18 mouse cellular contexts compared by ENCODE assay signal in the genomic region with DNA sequence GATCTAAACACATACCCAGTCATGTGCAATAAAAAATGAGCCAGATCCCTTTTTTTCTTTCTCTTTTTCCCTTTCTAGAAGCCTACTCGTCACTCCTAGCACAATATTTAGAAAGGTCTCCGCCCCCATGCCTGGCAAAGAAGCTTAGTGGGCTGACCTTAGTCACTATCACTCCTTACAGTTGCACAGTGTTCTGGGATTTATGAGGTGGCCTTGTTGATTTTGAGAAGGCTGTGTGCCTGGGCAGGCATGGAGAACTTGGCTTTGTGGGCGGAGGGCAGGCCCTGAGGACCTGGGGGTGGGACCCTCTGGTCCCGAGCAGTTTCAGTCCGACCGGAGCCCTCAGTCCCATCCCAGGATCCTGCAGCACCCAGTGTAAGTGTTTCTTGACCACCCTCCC. TPM values are rescaled to one million over a fixed set of nuclear protein-coding genes. Genes with fewer than 3 reads are reported as not detected.
A peak's percentile ranks its signal among the peaks of the same experiment; 100 is the strongest.
DNase-seq lines count a peak whose midpoint lies in the region; ATAC-seq and TF ChIP-seq lines count a peak whose summit lies in the region.
"Had no signal": no experiment of that assay in that cellular context is flagged by ENCODE, and none has a peak within 500 bp of the region (broad histone marks: within the 10 kb centered on the region; RNA-seq: fewer than 3 reads in every experiment).

No protein-coding gene starts in this region.

- ATAC-seq in frontal cortex, adult (ENCODE audit: low TSS enrichment): peak; percentile 13; the same call in 1 of the 2 replicates
- ATAC-seq in midbrain, embryonic 11.5 days (ENCODE audit: low FRiP score): no peak
- ATAC-seq in midbrain, embryonic 14.5 days (ENCODE audit: low FRiP score, low TSS enrichment): no peak
- no peak for ATAC-seq in intestine, postnatal 0 days
- ATAC-seq: forebrain, embryonic 14.5 days; intestine, embryonic 15.5 days had no signal

- no peaks in the 10 kb centered on the region for H3K4me1 ChIP-seq in midbrain, embryonic 11.5 days (ENCODE audit: control insufficient read depth, insufficient read depth, low read length)
- no peaks in the 10 kb centered on the region for H3K4me1 ChIP-seq in midbrain, embryonic 14.5 days (ENCODE audit: control insufficient read depth, insufficient read depth, low read length)
- H3K4me1 ChIP-seq in intestine, postnatal 0 days (replicated peaks; ENCODE audit: control insufficient read depth, insufficient read depth, low read length): no peaks in the 10 kb centered on the region
- H3K4me1 ChIP-seq: embryonic facial prominence, embryonic 13.5 days; limb, embryonic 12.5 days had no signal

- no peaks in the 10 kb centered on the region for H3K27me3 ChIP-seq in midbrain, embryonic 11.5 days (ENCODE audit: control insufficient read depth, insufficient read depth, low read length)
- H3K27me3 ChIP-seq in midbrain, embryonic 14.5 days (ENCODE audit: control insufficient read depth, insufficient read depth, low read length): no peaks in the 10 kb centered on the region
- H3K27me3 ChIP-seq in intestine, postnatal 0 days (replicated peaks; ENCODE audit: control insufficient read depth, insufficient read depth, low read length): no peaks in the 10 kb centered on the region
- H3K27me3 ChIP-seq: embryonic facial prominence, embryonic 13.5 days; heart, embryonic 13.5 days; intestine, embryonic 15.5 days; limb, embryonic 12.5 days; liver, embryonic 13.5 days had no signal

- 96% methylated on average over 6 of the region's 6 CpGs for WGBS in midbrain, embryonic 11.5 days
- WGBS in midbrain, embryonic 14.5 days: 92% methylated on average over 6 of the region's 6 CpGs
- 92% methylated on average over 6 of the region's 6 CpGs for WGBS in intestine, postnatal 0 days

- peaks cover 3% of the 10 kb centered on the region; the same call in 1 of the 2 replicates for H3K9me3 ChIP-seq in midbrain, embryonic 11.5 days (ENCODE audit: control insufficient read depth, low read length)
- H3K9me3 ChIP-seq in midbrain, embryonic 14.5 days (ENCODE audit: control insufficient read depth, low read length): no peaks in the 10 kb centered on the region
- no peaks in the 10 kb centered on the region for H3K9me3 ChIP-seq in intestine, postnatal 0 days (ENCODE audit: control insufficient read depth)
- H3K9me3 ChIP-seq: embryonic facial prominence, embryonic 13.5 days; heart, embryonic 13.5 days; intestine, embryonic 15.5 days; liver, embryonic 13.5 days had no signal

- H3K4me2 ChIP-seq in midbrain, embryonic 11.5 days: no peak overlapping the region
- no peak overlapping the region for H3K4me2 ChIP-seq in midbrain, embryonic 14.5 days (ENCODE audit: low read length)
- no peak overlapping the region for H3K4me2 ChIP-seq in intestine, postnatal 0 days (replicated peaks; ENCODE audit: low read depth)
- H3K4me2 ChIP-seq: embryonic facial prominence, embryonic 13.5 days; heart, embryonic 13.5 days; hindbrain, embryonic 14.5 days; intestine, embryonic 15.5 days; limb, embryonic 12.5 days; liver, embryonic 13.5 days had no signal

- 0 out of 2 replicates have a peak, but pooled peaks cover 2% of the 10 kb centered on the region for H3K36me3 ChIP-seq in midbrain, embryonic 11.5 days (ENCODE audit: control insufficient read depth, insufficient read depth, low read length)
- H3K36me3 ChIP-seq in midbrain, embryonic 14.5 days (ENCODE audit: control insufficient read depth, insufficient read depth, low read length): 0 out of 2 replicates have a peak, but pooled peaks cover 4% of the 10 kb centered on the region
- H3K36me3 ChIP-seq in intestine, postnatal 0 days (ENCODE audit: control insufficient read depth, insufficient read depth): peaks cover 24% of the 10 kb centered on the region; the same call in 1 of the 2 replicates

- no peak overlapping the region for H3K4me3 ChIP-seq in midbrain, embryonic 11.5 days (ENCODE audit: low read depth, low read length)
- H3K4me3 ChIP-seq in midbrain, embryonic 14.5 days (replicated peaks; ENCODE audit: low read depth, low read length): no peak overlapping the region
- H3K4me3 ChIP-seq in intestine, postnatal 0 days (ENCODE audit: low read depth, low read length): no peak overlapping the region
- H3K4me3 ChIP-seq: embryonic facial prominence, embryonic 13.5 days; heart, embryonic 13.5 days; intestine, embryonic 15.5 days; limb, embryonic 12.5 days; liver, embryonic 13.5 days had no signal

- TF ChIP-seq CTCF in intestine, postnatal 0 days (IDR thresholded peaks at IDR 0.05; ENCODE audit: low read depth): no peak

- no peak for DNase-seq in frontal cortex, adult 2 months (ENCODE audit: extremely low spot score in 1 of 2, low spot score in 1 of 2)
- peak; percentile 31 for DNase-seq in midbrain, embryonic 11.5 days (ENCODE audit: low spot score, missing footprints)
- no peak for DNase-seq in midbrain, embryonic 14.5 days
- peak; percentile 44 for DNase-seq in brain, adult 2 months (ENCODE audit: low read depth, low spot score)
- peak; percentile 64 for DNase-seq in testis, postnatal 10 days (ENCODE audit: low spot score)
- no peak for DNase-seq in urinary bladder, postnatal 10 days (ENCODE audit: low spot score)
- DNase-seq: cerebellum, postnatal 14 days; gastrocnemius, postnatal 36 days; liver, embryonic 13.5 days; right cerebral cortex, adult 18-20 months had no signal

- no peak overlapping the region for H3K9ac ChIP-seq in midbrain, embryonic 11.5 days (ENCODE audit: low read length)
- H3K9ac ChIP-seq in midbrain, embryonic 14.5 days (replicated peaks; ENCODE audit: low read length): no peak overlapping the region
- no peak overlapping the region for H3K9ac ChIP-seq in intestine, postnatal 0 days (ENCODE audit: low read depth, low read length)
- H3K9ac ChIP-seq: embryonic facial prominence, embryonic 13.5 days; heart, embryonic 13.5 days; hindbrain, embryonic 14.5 days; intestine, embryonic 15.5 days; limb, embryonic 12.5 days; liver, embryonic 13.5 days had no signal

- no peak overlapping the region for H3K27ac ChIP-seq in midbrain, embryonic 11.5 days (ENCODE audit: low read depth, low read length)
- no peak overlapping the region for H3K27ac ChIP-seq in midbrain, embryonic 14.5 days (replicated peaks; ENCODE audit: low read depth, low read length)
- H3K27ac ChIP-seq in intestine, postnatal 0 days (ENCODE audit: low read depth, low read length): no peak overlapping the region
- H3K27ac ChIP-seq: embryonic facial prominence, embryonic 13.5 days; heart, embryonic 13.5 days; hindbrain, embryonic 14.5 days; intestine, embryonic 15.5 days; limb, embryonic 12.5 days; liver, embryonic 13.5 days had no signal

RNA-seq across cellular contexts. Expression of gene Pgap2, which starts 19.8 kb away (rescaled TPM):
- polyA plus RNA-seq in frontal cortex, adult 2 months (2012; rRNA removed): 26.0 and 27.4 TPM in 2 replicates
- polyA plus RNA-seq in midbrain, embryonic 11.5 days (2014; fragmentation: Nextera tagmentation; extraction: Ambion mirVana): 51.6 and 52.1 TPM in 2 replicates
- 47.9 and 55.8 TPM in 2 replicates for polyA plus RNA-seq in midbrain, embryonic 14.5 days (2014; fragmentation: Nextera tagmentation; extraction: Ambion mirVana)
- polyA plus RNA-seq in intestine, postnatal 0 days (2015; fragmentation: Nextera tagmentation; extraction: Ambion mirVana): 34.9 and 35.0 TPM in 2 replicates

RNA-seq across cellular contexts. Expression of gene Nup98, which starts 19.8 kb away (rescaled TPM):
- 18.8 and 19.7 TPM in 2 replicates for polyA plus RNA-seq in frontal cortex, adult 2 months (2012; rRNA removed)
- polyA plus RNA-seq in midbrain, embryonic 11.5 days (2014; fragmentation: Nextera tagmentation; extraction: Ambion mirVana): 42.0 and 45.0 TPM in 2 replicates
- polyA plus RNA-seq in midbrain, embryonic 14.5 days (2014; fragmentation: Nextera tagmentation; extraction: Ambion mirVana): 22.2 and 28.5 TPM in 2 replicates
- 13.3 and 14.8 TPM in 2 replicates for polyA plus RNA-seq in intestine, postnatal 0 days (2015; fragmentation: Nextera tagmentation; extraction: Ambion mirVana)

RNA-seq across cellular contexts. Expression of gene Rhog, which starts 26.0 kb away (rescaled TPM):
- polyA plus RNA-seq in frontal cortex, adult 2 months (2012; rRNA removed): 35.8 and 41.8 TPM in 2 replicates
- polyA plus RNA-seq in midbrain, embryonic 11.5 days (2014; fragmentation: Nextera tagmentation; extraction: Ambion mirVana): 29.4 and 31.4 TPM in 2 replicates
- polyA plus RNA-seq in midbrain, embryonic 14.5 days (2014; fragmentation: Nextera tagmentation; extraction: Ambion mirVana): 9.7 and 15.7 TPM in 2 replicates
- 74.2 and 78.1 TPM in 2 replicates for polyA plus RNA-seq in intestine, postnatal 0 days (2015; fragmentation: Nextera tagmentation; extraction: Ambion mirVana)

RNA-seq across cellular contexts. Expression of gene Stim1, which starts 37.8 kb away (rescaled TPM):
- polyA plus RNA-seq in frontal cortex, adult 2 months (2012; rRNA removed): 78.3 and 82.5 TPM in 2 replicates
- polyA plus RNA-seq in midbrain, embryonic 11.5 days (2014; fragmentation: Nextera tagmentation; extraction: Ambion mirVana): 9.1 and 11.6 TPM in 2 replicates
- polyA plus RNA-seq in midbrain, embryonic 14.5 days (2014; fragmentation: Nextera tagmentation; extraction: Ambion mirVana): 9.5 and 11.3 TPM in 2 replicates
- 13.0 and 13.8 TPM in 2 replicates for polyA plus RNA-seq in intestine, postnatal 0 days (2015; fragmentation: Nextera tagmentation; extraction: Ambion mirVana)

Comparison
In these comparisons a context has a peak if more than half of its experiments do, and no peak if none do; other contexts are left out.
1. DNase-seq: peak in midbrain, embryonic 11.5 days (single experiment), brain, adult 2 months (single experiment) and testis, postnatal 10 days (single experiment); none in frontal cortex, adult 2 months (0 of 2), midbrain, embryonic 14.5 days (single experiment) and urinary bladder, postnatal 10 days (single experiment).